Mouse (Mus musculus) midbrain, embryonic 15.5 days (tissue): ENCODE results near the gene D6Ertd527e. TPM values are rescaled to one million over a fixed set of nuclear protein-coding genes. Genes with fewer than 3 reads are reported as not detected.

Experiments
- ATAC-seq: fragments of 200-750 bp; cut with Nextera tagmentation; replicated peaks from 2 replicates; pipeline ENCODE4 v1.8.0; 2017; ENCODE audit warnings: moderate TSS enrichment
- H3K27ac ChIP-seq: fragments of 300-500 bp; sonication (generic); 2 replicates; pipeline ENCODE4 v1.5.1; 2015; ENCODE audit warnings: mild to moderate bottlenecking, inconsistent platforms
- H3K27me3 ChIP-seq: fragments of 300-500 bp; sonication (generic); replicated peaks from 2 replicates; pipeline ENCODE4 v1.6.1; 2015; ENCODE audit warnings: inconsistent platforms
- H3K36me3 ChIP-seq: fragments of 300-500 bp; sonication (generic); replicated peaks from 2 replicates; pipeline ENCODE4 v1.6.1; 2015; ENCODE audit warnings: inconsistent platforms
- H3K4me1 ChIP-seq: fragments of 300-500 bp; sonication (generic); 2 replicates; pipeline ENCODE4 v1.6.1; 2015; ENCODE audit warnings: inconsistent platforms
- H3K4me2 ChIP-seq: fragments of 300-500 bp; sonication (generic); 2 replicates; pipeline ENCODE4 v1.6.1; 2015; ENCODE audit warnings: inconsistent platforms, mild to moderate bottlenecking, moderate library complexity
- H3K4me3 ChIP-seq: fragments of 300-500 bp; sonication (generic); 2 replicates; pipeline ENCODE4 v1.5.1; 2015; ENCODE audit warnings: mild to moderate bottlenecking, inconsistent platforms
- H3K9ac ChIP-seq: fragments of 300-500 bp; sonication (generic); 2 replicates; pipeline ENCODE4 v1.6.1; 2015; ENCODE audit warnings: mild to moderate bottlenecking, inconsistent platforms
- H3K9me3 ChIP-seq: fragments of 300-500 bp; sonication (generic); 2 replicates; pipeline ENCODE4 v1.6.1; 2016; ENCODE audit warnings: inconsistent platforms
- WGBS: fragments of 180-500 bp; shearing (Covaris S2); methylation state at CpG from one replicate; pipeline ENCODE4 v1.1.7; 2015; ENCODE audit warnings: mixed read lengths; 5-methylcytosine and 5-hydroxymethylcytosine counted together
- polyA plus RNA-seq: library from polyadenylated mRNA; unstranded; fragments of >200 nt; fragmentation: Nextera tagmentation; extraction: Ambion mirVana; gene quantifications from 2 replicates; pipeline ENCODE4 v1.2.1, GENCODE M21; 2015

The D6Ertd527e gene
- polyA plus RNA-seq, 1 experiment from 2014 or later, result not detected

DNA sequence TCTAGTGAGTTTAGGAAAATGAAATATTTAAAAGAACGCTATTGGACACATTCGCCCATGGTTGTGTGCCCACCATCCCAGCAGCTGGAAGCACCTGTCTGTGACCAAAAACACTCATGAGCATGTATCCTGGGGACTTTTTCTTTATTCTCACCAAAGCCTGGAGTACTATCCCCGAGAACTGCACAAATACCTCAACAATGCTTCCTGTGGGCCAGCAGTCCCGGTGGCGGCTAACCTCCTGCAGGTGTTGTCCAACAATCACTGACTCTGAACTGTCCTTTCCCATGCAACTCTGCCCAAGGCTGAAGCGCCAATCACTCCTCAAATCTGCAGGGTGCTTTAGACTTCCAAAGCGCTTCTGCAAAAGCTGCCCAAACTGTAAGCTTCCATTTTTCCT is 12.1 kb downstream of the D6Ertd527e start:
- Histone ChIP-seq H3K27ac (no peak overlapping the region), H3K4me3 (no peak overlapping the region), H3K36me3 (no peaks in the 10 kb centered on the region), H3K9ac (no peak overlapping the region), H3K4me1 (no peaks in the 10 kb centered on the region), H3K27me3 (no peaks in the 10 kb centered on the region), H3K9me3 (no peaks in the 10 kb centered on the region), H3K4me2 (no peak overlapping the region)
- 75% methylated on average over 7 of the region's 7 CpGs for WGBS
- ATAC-seq, result no peak

DNA sequence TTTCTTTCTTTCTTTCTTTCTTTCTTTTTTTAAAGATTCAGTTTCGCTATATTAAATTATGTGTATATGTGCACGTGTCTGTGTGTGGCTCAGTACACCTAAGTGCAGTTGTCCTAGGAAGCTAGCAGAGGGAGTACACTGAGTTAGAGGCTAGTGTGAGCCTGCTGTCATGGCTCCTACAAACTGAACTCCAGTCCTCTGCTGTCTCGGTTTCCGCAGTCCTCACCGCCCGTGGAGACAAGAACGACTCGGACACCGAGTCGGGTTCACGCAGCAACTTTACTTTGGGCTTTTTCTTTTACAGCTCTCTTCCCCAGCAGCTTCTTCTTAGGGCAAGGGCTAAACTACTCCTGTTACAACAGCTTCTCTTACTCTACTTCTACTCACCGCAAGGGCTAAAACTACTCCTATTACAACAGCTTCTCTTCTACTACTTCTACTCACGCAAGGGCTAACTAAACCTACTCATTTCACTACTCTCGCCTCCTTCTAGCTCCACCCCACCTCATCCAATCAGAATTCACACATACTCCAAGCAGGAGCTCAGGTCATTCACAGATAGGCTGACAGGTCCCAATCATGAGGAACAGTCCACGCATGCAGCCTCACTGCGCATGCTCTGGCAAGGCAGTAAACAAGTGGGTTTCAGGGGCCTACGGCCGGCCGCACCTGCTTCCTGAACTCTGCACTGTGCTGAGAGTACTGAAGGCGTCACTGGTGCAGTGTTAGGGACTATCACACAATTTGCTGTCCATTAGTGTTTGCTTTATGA is 14.7 kb downstream of the D6Ertd527e start:
- Histone ChIP-seq H3K4me1 (no peaks in the 10 kb centered on the region), H3K9me3 (no peaks in the 10 kb centered on the region), H3K4me3 (no peak overlapping the region), H3K9ac (no peak overlapping the region), H3K27me3 (no peaks in the 10 kb centered on the region), H3K4me2 (no peak overlapping the region), H3K36me3 (no peaks in the 10 kb centered on the region), H3K27ac (no peak overlapping the region)
- no peak for ATAC-seq
- 92% methylated on average over 20 of the region's 20 CpGs for WGBS

- Histone ChIP-seq H3K4me3 (no peak overlapping the region), H3K4me1 (no peaks in the 10 kb centered on the region), H3K27ac (no peak overlapping the region), H3K9me3 (no peaks in the 10 kb centered on the region), H3K27me3 (no peaks in the 10 kb centered on the region), H3K9ac (no peak overlapping the region), H3K4me2 (no peak overlapping the region), H3K36me3 (no peaks in the 10 kb centered on the region)
- ATAC-seq, result no peak
- 74% methylated on average over 4 of the region's 4 CpGs for WGBS
Measured at GRCm38 (mm10) chr6:87119975-87120374, 15.4 kb downstream of the D6Ertd527e start.

DNA sequence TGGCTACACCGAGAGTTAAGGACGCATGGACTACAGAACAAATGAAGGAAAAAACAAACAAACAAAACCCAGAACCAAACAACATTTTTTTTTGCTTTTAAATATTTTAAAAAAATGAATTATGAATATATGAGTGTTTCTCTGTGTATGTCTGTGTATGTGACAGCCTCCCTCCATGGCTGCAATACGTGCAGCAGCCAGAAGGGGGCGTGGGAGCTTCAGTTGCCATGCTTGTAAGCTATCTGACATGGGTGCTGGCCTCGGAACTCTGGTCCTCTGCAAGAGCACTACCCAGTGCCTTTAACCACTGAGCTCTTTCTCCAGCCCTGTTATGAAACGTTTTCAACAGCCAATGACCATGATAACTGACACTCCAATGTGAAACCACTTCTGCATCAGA is 16.1 kb downstream of the D6Ertd527e start:
- Histone ChIP-seq H3K27ac (no peak overlapping the region), H3K4me3 (no peak overlapping the region), H3K9me3 (no peaks in the 10 kb centered on the region), H3K9ac (no peak overlapping the region), H3K4me1 (no peaks in the 10 kb centered on the region), H3K36me3 (no peaks in the 10 kb centered on the region), H3K4me2 (no peak overlapping the region), H3K27me3 (no peaks in the 10 kb centered on the region)
- no peak for ATAC-seq
- 94% methylated on average over 6 of the region's 6 CpGs for WGBS

- 91% methylated on average over 7 of the region's 7 CpGs for WGBS
- Histone ChIP-seq H3K9ac (no peak overlapping the region), H3K9me3 (no peaks in the 10 kb centered on the region), H3K4me1 (no peaks in the 10 kb centered on the region), H3K4me3 (no peak overlapping the region), H3K36me3 (no peaks in the 10 kb centered on the region), H3K27ac (no peak overlapping the region), H3K4me2 (no peak overlapping the region), H3K27me3 (no peaks in the 10 kb centered on the region)
- ATAC-seq, result no peak
Measured at GRCm38 (mm10) chr6:87121961-87122360, 17.4 kb downstream of the D6Ertd527e start.

DNA sequence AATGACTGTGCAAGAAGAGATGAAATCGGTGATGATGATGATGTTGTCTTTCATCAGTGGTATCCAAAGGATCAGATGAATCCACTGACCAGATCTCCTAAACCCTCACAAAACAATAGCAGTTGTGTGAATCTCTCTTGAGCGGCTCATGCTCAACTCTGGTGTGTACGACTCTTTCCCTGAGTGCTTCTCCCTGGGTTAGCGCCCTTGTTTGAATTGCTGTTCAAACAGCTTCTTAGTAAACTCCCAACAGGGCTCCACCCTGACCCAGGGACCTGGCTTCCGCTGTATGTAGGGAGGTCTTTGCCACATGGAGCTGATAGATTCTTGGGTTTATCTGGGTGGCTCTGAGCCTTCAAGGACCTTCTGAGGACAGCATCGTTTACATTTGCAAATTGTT is 18.9 kb downstream of the D6Ertd527e start:
- H3K9me3 ChIP-seq, result no peaks in the 10 kb centered on the region
- H3K4me1 ChIP-seq, result no peaks in the 10 kb centered on the region
- H3K4me2 ChIP-seq, result no peak overlapping the region
- H3K36me3 ChIP-seq, result no peaks in the 10 kb centered on the region
- no peak overlapping the region for H3K9ac ChIP-seq
- no peaks in the 10 kb centered on the region for H3K27me3 ChIP-seq
- WGBS, result 89% methylated on average over 6 of the region's 6 CpGs
- ATAC-seq, result no peak
- no peak overlapping the region for H3K4me3 ChIP-seq
- no peak overlapping the region for H3K27ac ChIP-seq

GRCm38 (mm10) chr6:87123973-87124372 is 19.4 kb downstream of the D6Ertd527e start:
- no peaks in the 10 kb centered on the region for H3K36me3 ChIP-seq
- H3K4me2 ChIP-seq, result no peak overlapping the region
- H3K4me1 ChIP-seq, result no peaks in the 10 kb centered on the region
- H3K9ac ChIP-seq, result no peak overlapping the region
- no peak overlapping the region for H3K27ac ChIP-seq
- no peaks in the 10 kb centered on the region for H3K27me3 ChIP-seq
- no peak overlapping the region for H3K4me3 ChIP-seq
- H3K9me3 ChIP-seq, result no peaks in the 10 kb centered on the region
- WGBS, result 83% methylated on average over 4 of the region's 4 CpGs
- ATAC-seq, result no peak

DNA sequence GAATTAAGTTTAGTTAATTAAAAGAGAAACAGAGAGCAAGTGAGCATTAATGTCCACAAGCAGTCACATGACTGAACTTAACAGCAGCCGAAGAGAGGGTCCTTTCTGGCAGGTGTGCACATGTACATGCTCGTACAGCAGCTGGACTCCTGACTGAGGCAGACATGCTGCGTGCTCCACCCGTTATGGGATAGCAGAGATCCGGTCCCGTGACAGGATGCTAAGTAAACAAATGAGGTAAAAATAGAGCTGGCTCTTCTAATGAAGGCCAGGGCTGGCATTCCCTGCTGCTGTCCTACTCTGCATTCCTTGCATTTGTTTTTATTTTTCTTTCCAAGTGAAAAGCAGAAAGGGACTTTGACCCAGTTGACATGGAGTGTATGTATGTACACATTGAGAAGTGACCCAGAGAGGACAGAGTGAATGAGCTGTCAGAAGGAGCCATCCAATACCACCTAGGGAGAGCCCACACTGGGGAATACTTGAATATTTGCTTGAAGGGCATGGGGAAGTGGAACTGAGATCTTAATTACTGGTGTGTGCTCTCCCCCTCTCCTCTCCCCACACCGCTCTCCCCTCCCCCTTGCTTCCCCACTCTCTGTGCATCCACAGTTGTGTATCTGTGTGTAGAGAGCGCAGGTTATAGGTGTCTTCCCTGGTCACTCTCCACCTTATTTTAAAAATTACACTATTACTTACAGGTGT is 22.7 kb downstream of the D6Ertd527e start:
- Histone ChIP-seq H3K36me3 (no peaks in the 10 kb centered on the region), H3K9ac (no peak overlapping the region), H3K4me3 (no peak overlapping the region), H3K4me1 (no peaks in the 10 kb centered on the region), H3K9me3 (no peaks in the 10 kb centered on the region), H3K27me3 (no peaks in the 10 kb centered on the region), H3K27ac (no peak overlapping the region), H3K4me2 (no peak overlapping the region)
- ATAC-seq, result no peak
- WGBS, result 75% methylated on average over 8 of the region's 8 CpGs

DNA sequence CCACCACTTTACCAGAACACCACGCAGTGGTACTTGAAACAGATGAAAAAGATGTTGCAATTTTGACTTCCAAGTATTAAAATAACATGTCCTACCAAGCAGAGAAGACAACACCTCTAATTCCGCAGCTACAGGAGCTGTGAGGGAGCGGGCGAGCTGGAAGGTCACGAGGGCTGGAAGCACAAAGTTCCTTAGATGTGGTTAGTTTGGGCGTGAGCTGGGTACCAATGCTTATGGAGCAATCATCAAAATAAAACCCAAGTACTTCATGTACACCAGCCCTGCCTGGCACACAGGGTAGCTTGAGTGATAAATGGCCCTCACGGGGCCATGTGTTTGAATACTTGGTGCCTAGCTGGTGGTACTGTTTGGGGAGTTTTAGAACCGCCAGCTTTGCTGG is 25.3 kb downstream of the D6Ertd527e start:
- 94% methylated on average over 8 of the region's 8 CpGs for WGBS
- no peaks in the 10 kb centered on the region for H3K27me3 ChIP-seq
- no peaks in the 10 kb centered on the region for H3K36me3 ChIP-seq
- H3K4me2 ChIP-seq, result no peak overlapping the region
- ATAC-seq, result no peak
- H3K4me3 ChIP-seq, result no peak overlapping the region
- no peaks in the 10 kb centered on the region for H3K9me3 ChIP-seq
- no peak overlapping the region for H3K9ac ChIP-seq
- no peaks in the 10 kb centered on the region for H3K4me1 ChIP-seq
- no peak overlapping the region for H3K27ac ChIP-seq

- Histone ChIP-seq H3K4me2 (no peak overlapping the region), H3K4me3 (no peak overlapping the region), H3K9ac (no peak overlapping the region), H3K4me1 (no peaks in the 10 kb centered on the region), H3K27me3 (no peaks in the 10 kb centered on the region), H3K36me3 (no peaks in the 10 kb centered on the region), H3K9me3 (no peaks in the 10 kb centered on the region), H3K27ac (no peak overlapping the region)
- ATAC-seq, result no peak
- 96% methylated on average over 7 of the region's 7 CpGs for WGBS
Measured at GRCm38 (mm10) chr6:87130628-87131027, 26.1 kb downstream of the D6Ertd527e start.

DNA sequence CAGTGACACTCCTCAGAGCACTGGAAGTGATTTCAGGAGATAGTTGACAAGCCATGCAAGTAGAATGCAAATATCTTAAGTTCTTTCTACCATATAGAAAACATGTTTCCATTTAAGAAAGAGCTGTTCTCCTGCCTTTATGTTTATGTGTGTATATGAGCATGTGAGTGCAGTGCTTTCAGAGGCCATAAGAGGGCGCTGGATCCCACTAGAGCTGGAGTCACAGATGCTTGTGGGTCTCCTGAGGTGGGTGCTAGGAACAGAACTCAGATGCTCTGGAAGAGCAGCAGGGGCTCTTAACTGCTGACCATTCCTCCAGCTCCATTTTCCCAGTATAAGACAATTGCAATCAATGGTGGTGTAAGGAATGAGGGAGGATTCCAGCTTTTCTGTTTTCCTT is 26.5 kb downstream of the D6Ertd527e start:
- H3K9me3 ChIP-seq, result no peaks in the 10 kb centered on the region
- no peak overlapping the region for H3K27ac ChIP-seq
- no peaks in the 10 kb centered on the region for H3K36me3 ChIP-seq
- no peaks in the 10 kb centered on the region for H3K27me3 ChIP-seq
- H3K4me2 ChIP-seq, result no peak overlapping the region
- H3K4me1 ChIP-seq, result no peaks in the 10 kb centered on the region
- no peak overlapping the region for H3K4me3 ChIP-seq
- no peak for ATAC-seq
- 79% methylated on average over 1 of the region's 1 CpGs for WGBS
- H3K9ac ChIP-seq, result no peak overlapping the region

- Histone ChIP-seq H3K27ac (no peak overlapping the region), H3K9me3 (no peaks in the 10 kb centered on the region), H3K9ac (no peak overlapping the region), H3K27me3 (no peaks in the 10 kb centered on the region), H3K36me3 (no peaks in the 10 kb centered on the region), H3K4me3 (no peak overlapping the region), H3K4me1 (no peaks in the 10 kb centered on the region), H3K4me2 (no peak overlapping the region)
- 77% methylated on average over 3 of the region's 3 CpGs for WGBS
- ATAC-seq, result no peak
Measured at GRCm38 (mm10) chr6:87133520-87133919, 29.0 kb downstream of the D6Ertd527e start.
